Mouse (Mus musculus): ENCODE data around the gene Lce1h. TPM values are rescaled to one million over a fixed set of nuclear protein-coding genes. Genes with fewer than 3 reads are reported as not detected.

The Lce1h gene
- not detected for total RNA-seq (2021)
- long read RNA-seq, experiment 1, result 0 reads
- long read RNA-seq, experiment 2, result 0 reads

GRCm38 (mm10) chr3:92764965-92765364 lies at the start of gene Lce1h:
Gene Lce1h, minus strand, starts transcription at chr3:92765065.
- no peak for DNase-seq (ENCODE audit: low spot score in 2 of 2)

- no peak for DNase-seq (ENCODE audit: low spot score in 2 of 2)
These were observed 42.9 kb upstream of the Lce1h start, which contains the start of gene Lce1k for GRCm38 (mm10) chr3:92807791-92808190. Gene Lce1k, minus strand, starts transcription at chr3:92807891.

- no peak for DNase-seq (ENCODE audit: low spot score in 2 of 2)
These were observed 25.5 kb upstream of the Lce1h start, which contains the start of gene Lce1j for GRCm38 (mm10) chr3:92790414-92790813. Gene Lce1j, minus strand, starts transcription at chr3:92790514.

- no peak for DNase-seq (ENCODE audit: low spot score in 2 of 2)
These were observed 13.9 kb upstream of the Lce1h start, which contains the start of gene Lce1i for GRCm38 (mm10) chr3:92778799-92779198. Gene Lce1i, minus strand, starts transcription at chr3:92778899.

GRCm38 (mm10) chr3:92771573-92771972 lies 6.7 kb upstream of the Lce1h start:
- no peak for DNase-seq (ENCODE audit: low spot score in 2 of 2)

GRCm38 (mm10) chr3:92753197-92753596 lies 11.7 kb downstream of the Lce1h start:
- no peak for DNase-seq (ENCODE audit: low spot score in 2 of 2)

GRCm38 (mm10) chr3:92752238-92752637 lies 12.6 kb downstream of the Lce1h start, which contains the start of gene Lce1g:
Gene Lce1g, minus strand, starts transcription at chr3:92752338.
- DNase-seq (ENCODE audit: low spot score in 2 of 2), result no peak

GRCm38 (mm10) chr3:92738996-92739395 lies 25.9 kb downstream of the Lce1h start, which contains the start of gene Gm38119:
Gene Gm38119, minus strand, starts transcription at chr3:92739096.
- no peak for DNase-seq (ENCODE audit: low spot score in 2 of 2)

- DNase-seq (ENCODE audit: low spot score in 2 of 2), result no peak
These were observed 42.2 kb downstream of the Lce1h start for GRCm38 (mm10) chr3:92722631-92723030.

GRCm38 (mm10) chr3:92720250-92720649 lies 44.6 kb downstream of the Lce1h start, which contains the start of gene Lce1f:
Gene Lce1f, minus strand, starts transcription at chr3:92720350.
- no peak for DNase-seq (ENCODE audit: low spot score in 2 of 2)

- DNase-seq (ENCODE audit: low spot score in 2 of 2), result no peak
These were observed 49.7 kb downstream of the Lce1h start for GRCm38 (mm10) chr3:92715122-92715521.

Other genes starting within 250 kb of the Lce1h start
- gene 2310046K23Rik, start 230.6 kb downstream of the Lce1h start, total RNA-seq (2021), result not detected
- gene Ivl, start 191.3 kb downstream of the Lce1h start, total RNA-seq (2021), result not detected
- gene Smcp, start 176.1 kb downstream of the Lce1h start, total RNA-seq (2021), result not detected
- gene 2210017I01Rik, start 157.6 kb downstream of the Lce1h start, total RNA-seq (2021), result not detected
- not detected for gene Lce6a, start 143.4 kb downstream of the Lce1h start, total RNA-seq (2021)
- not detected for gene Lce1a1, start 116.8 kb downstream of the Lce1h start, total RNA-seq (2021)
- not detected for gene Lce1b, start 108.1 kb downstream of the Lce1h start, total RNA-seq (2021)
- not detected for gene Lce1a2, start 94.8 kb downstream of the Lce1h start, total RNA-seq (2021)
- gene Lce1c, start 85.8 kb downstream of the Lce1h start, total RNA-seq (2021), result not detected
- not detected for gene Lce1d, start 77.9 kb downstream of the Lce1h start, total RNA-seq (2021)
- not detected for gene Lce1e, start 56.0 kb downstream of the Lce1h start, total RNA-seq (2021)
- not detected for gene Lce1f, start 44.7 kb downstream of the Lce1h start, total RNA-seq (2021)
- not detected for gene Gm38119, start 26.0 kb downstream of the Lce1h start, total RNA-seq (2021)
- gene Lce1g, start 12.7 kb downstream of the Lce1h start, total RNA-seq (2021), result not detected
- gene Lce1i, start 13.8 kb upstream of the Lce1h start, total RNA-seq (2021), result not detected
- gene Lce1j, start 25.4 kb upstream of the Lce1h start, total RNA-seq (2021), result not detected
- not detected for gene Lce1k, start 42.8 kb upstream of the Lce1h start, total RNA-seq (2021)
- not detected for gene Kprp, start 62.2 kb upstream of the Lce1h start, total RNA-seq (2021)
- gene Lce1l, start 86.2 kb upstream of the Lce1h start, total RNA-seq (2021), result not detected
- gene 2310050C09Rik, start 105.2 kb upstream of the Lce1h start, total RNA-seq (2021), result not detected
- gene Lce3a, start 161.2 kb upstream of the Lce1h start, total RNA-seq (2021), result not detected
- not detected for gene Lce3b, start 167.9 kb upstream of the Lce1h start, total RNA-seq (2021)
- not detected for gene Lce3c, start 179.4 kb upstream of the Lce1h start, total RNA-seq (2021)
- gene Lce3d, start 192.3 kb upstream of the Lce1h start, total RNA-seq (2021), result not detected
- gene Lce3e, start 202.0 kb upstream of the Lce1h start, total RNA-seq (2021), result not detected
- not detected for gene Lce3f, start 227.2 kb upstream of the Lce1h start, total RNA-seq (2021)

Data from adrenal gland, postnatal 4 days (tissue).